Comparison of ENCODE assay signal across 22 mouse cellular contexts in genomic region chr10:87084236-87084635, GRCm38 (mm10). TPM values are rescaled to one million over a fixed set of nuclear protein-coding genes. Genes with fewer than 3 reads are reported as not detected.
DNase-seq lines count a peak whose midpoint lies in the region; ATAC-seq and TF ChIP-seq lines count a peak whose summit lies in the region.
"Had no signal": no experiment of that assay in that cellular context is flagged by ENCODE, and none has a peak within 500 bp of the region (broad histone marks: within the 10 kb centered on the region; RNA-seq: fewer than 3 reads in every experiment).

No protein-coding gene starts in this region.

- no peak overlapping the region for H3K27ac ChIP-seq in lung, embryonic 14.5 days (ENCODE audit: low read depth)
- no peak overlapping the region for H3K27ac ChIP-seq in kidney, embryonic 16.5 days (ENCODE audit: low read length)
- H3K27ac ChIP-seq in kidney, adult 2 months (ENCODE audit: insufficient read depth, low read depth, low read length) = no peak overlapping the region
- H3K27ac ChIP-seq: neural tube, embryonic 12.5 days had no signal

- no peak; the same call in 1 of the 2 replicates for ATAC-seq in lung, embryonic 14.5 days (ENCODE audit: insufficient read depth)
- ATAC-seq in kidney, embryonic 16.5 days (ENCODE audit: low FRiP score, low TSS enrichment) = no peak
- ATAC-seq: hindbrain, embryonic 16.5 days; Patski had no signal

- no peaks in the 10 kb centered on the region for H3K27me3 ChIP-seq in lung, embryonic 14.5 days (ENCODE audit: insufficient read depth, low read length)
- H3K27me3 ChIP-seq in kidney, embryonic 16.5 days (ENCODE audit: insufficient read depth, low read length) = no peaks in the 10 kb centered on the region
- no peaks in the 10 kb centered on the region for H3K27me3 ChIP-seq in kidney, adult 2 months (replicated peaks; ENCODE audit: control insufficient read depth, insufficient read depth, low read length)

- no peak overlapping the region for H3K9ac ChIP-seq in lung, embryonic 14.5 days
- no peak overlapping the region for H3K9ac ChIP-seq in kidney, embryonic 16.5 days (replicated peaks; ENCODE audit: low read length)
- H3K9ac ChIP-seq: neural tube, embryonic 12.5 days had no signal

- WGBS in lung, embryonic 14.5 days = 62% methylated on average over 6 of the region's 6 CpGs
- 57% methylated on average over 6 of the region's 6 CpGs for WGBS in lung, adult 2 months
- 90% methylated on average over 6 of the region's 6 CpGs for WGBS in kidney, embryonic 16.5 days
- WGBS in kidney, adult 2 months = 84% methylated on average over 6 of the region's 6 CpGs

- DNase-seq in lung, embryonic 14.5 days = peak; percentile 14
- DNase-seq in lung, adult 2 months = no peak
- peak; percentile 35 to 54 for DNase-seq in frontal cortex, postnatal 14 days (ENCODE audit: low spot score in 2 of 2)
- DNase-seq in layer of hippocampus, postnatal 36 days = peak; percentile 52 to 68
- peak; percentile 73 to 80 for DNase-seq in right cerebral cortex, adult 2 months (ENCODE audit: low spot score in 2 of 2)
- DNase-seq in MN1 (ENCODE audit: low spot score) = no peak
- no peak for DNase-seq in kidney, adult 2 months
- DNase-seq: cerebellum, adult 18-20 months; kidney, adult 11 months; kidney, postnatal 25 days had no signal

- H3K36me3 ChIP-seq in lung, embryonic 14.5 days (ENCODE audit: insufficient read depth) = no peaks in the 10 kb centered on the region
- no peaks in the 10 kb centered on the region for H3K36me3 ChIP-seq in kidney, embryonic 16.5 days (ENCODE audit: insufficient read depth, low read length)
- H3K36me3 ChIP-seq in kidney, adult 2 months (ENCODE audit: control insufficient read depth, insufficient read depth, low read length) = no peaks in the 10 kb centered on the region
- H3K36me3 ChIP-seq: neural tube, embryonic 12.5 days had no signal

- H3K4me1 ChIP-seq in lung, embryonic 14.5 days (ENCODE audit: insufficient read depth) = no peaks in the 10 kb centered on the region
- H3K4me1 ChIP-seq in lung, adult 2 months (ENCODE audit: control insufficient read depth, insufficient read depth, low read length) = no peaks in the 10 kb centered on the region
- no peaks in the 10 kb centered on the region for H3K4me1 ChIP-seq in kidney, embryonic 16.5 days (ENCODE audit: insufficient read depth, low read length)
- no peaks in the 10 kb centered on the region for H3K4me1 ChIP-seq in kidney, adult 2 months (ENCODE audit: control insufficient read depth, insufficient read depth, low read length)
- H3K4me1 ChIP-seq: neural tube, embryonic 12.5 days had no signal

- TF ChIP-seq POLR2A in lung, adult 2 months (IDR thresholded peaks at IDR 0.05; ENCODE audit: borderline replicate concordance, extremely low read depth, low read depth, low read length) = no peak
- TF ChIP-seq POLR2A in kidney, adult 2 months (IDR thresholded peaks at IDR 0.05; ENCODE audit: low read depth, low read length) = no peak

- no peak overlapping the region for H3K4me2 ChIP-seq in lung, embryonic 14.5 days
- no peak overlapping the region for H3K4me2 ChIP-seq in kidney, embryonic 16.5 days (replicated peaks; ENCODE audit: low read depth, low read length)
- H3K4me2 ChIP-seq: heart, embryonic 11.5 days; neural tube, embryonic 12.5 days had no signal

- H3K9me3 ChIP-seq in lung, embryonic 14.5 days (ENCODE audit: low read depth, low read length) = no peaks in the 10 kb centered on the region
- no peaks in the 10 kb centered on the region for H3K9me3 ChIP-seq in kidney, embryonic 16.5 days (ENCODE audit: low read length)
- H3K9me3 ChIP-seq: neural tube, embryonic 12.5 days had no signal

- no peak for TF ChIP-seq CTCF in lung, embryonic 14.5 days (IDR thresholded peaks at IDR 0.05; ENCODE audit: low read depth)
- no peak for TF ChIP-seq CTCF in lung, adult 2 months (IDR thresholded peaks at IDR 0.05; ENCODE audit: insufficient read depth, low read length)
- no peak for TF ChIP-seq CTCF in kidney, adult 2 months (conservative IDR thresholded peaks at IDR 0.05; ENCODE audit: insufficient read depth, insufficient read length, low read depth, low read length)

- H3K4me3 ChIP-seq in lung, embryonic 14.5 days (ENCODE audit: low read depth, low read length) = no peak overlapping the region
- H3K4me3 ChIP-seq in lung, adult 2 months (replicated peaks; ENCODE audit: extremely low read depth, low read depth, low read length) = no peak overlapping the region
- H3K4me3 ChIP-seq in kidney, embryonic 16.5 days (ENCODE audit: low read length) = no peak overlapping the region
- H3K4me3 ChIP-seq in kidney, adult 2 months (ENCODE audit: insufficient read depth, low read depth, low read length) = no peak overlapping the region
- H3K4me3 ChIP-seq: neural tube, embryonic 12.5 days had no signal

RNA-seq across cellular contexts. Expression of gene 1700113H08Rik, which starts 26.4 kb away (rescaled TPM):
- polyA plus RNA-seq in lung, embryonic 14.5 days (2014; fragmentation: Nextera tagmentation; extraction: Ambion mirVana) = not detected in 2 replicates
- not detected in 2 replicates for polyA plus RNA-seq in lung, adult 2 months (2012; rRNA removed)
- total RNA-seq in layer of hippocampus, postnatal 36 days (2021) = not detected
- polyA plus RNA-seq in kidney, embryonic 16.5 days (2015; fragmentation: Nextera tagmentation; extraction: Ambion mirVana) = not detected in 2 replicates
- polyA plus RNA-seq in kidney, adult 2 months (2012; rRNA removed) = 0.12 TPM in 1 of 2 replicates, not detected in the other
- total RNA-seq: heart, postnatal 25 days; megakaryocyte progenitor cell, adult 5-6 weeks; midbrain, postnatal 0 days had no signal
- polyA plus RNA-seq: cortical plate, adult 2 months; forebrain, embryonic 11.5 days; limb, embryonic 14.5 days; liver, embryonic 16.5 days; Patski had no signal

Comparison
In these comparisons a context has a peak if more than half of its experiments do, and no peak if none do; other contexts are left out.
1. DNase-seq: peak in lung, embryonic 14.5 days (single experiment), frontal cortex, postnatal 14 days (2 of 2), layer of hippocampus, postnatal 36 days (2 of 2) and right cerebral cortex, adult 2 months (2 of 2); none in lung, adult 2 months (single experiment), MN1 (single experiment) and kidney, adult 2 months (single experiment).